Mouse (Mus musculus): ENCODE results near the gene Grik3. TPM values are rescaled to one million over a fixed set of nuclear protein-coding genes. Genes with fewer than 3 reads are reported as not detected.

The Grik3 gene
- total RNA-seq, 4 experiments from 2014 or later: 0.52 to 0.64 (median 0.60) TPM

GRCm38 (mm10) chr4:125492122-125492505 is 1.6 kb downstream of the Grik3 start:
- DNase-seq: no peak

GRCm38 (mm10) chr4:125492706-125493105 is 2.2 kb downstream of the Grik3 start:
- DNase-seq: no peak

- DNase-seq: no peak
These were observed 2.6 kb downstream of the Grik3 start for GRCm38 (mm10) chr4:125493124-125493523.

GRCm38 (mm10) chr4:125495477-125495876 is 5.0 kb downstream of the Grik3 start:
- DNase-seq: no peak

- DNase-seq: no peak
These were observed 6.5 kb downstream of the Grik3 start for GRCm38 (mm10) chr4:125497001-125497400.

- no peak for DNase-seq
These were observed 7.0 kb downstream of the Grik3 start for GRCm38 (mm10) chr4:125497471-125497870.

- no peak for DNase-seq
These were observed 8.4 kb downstream of the Grik3 start for GRCm38 (mm10) chr4:125498866-125499265.

- DNase-seq: no peak
These were observed 12.4 kb downstream of the Grik3 start for GRCm38 (mm10) chr4:125502861-125503260.

- DNase-seq: no peak
These were observed 21.9 kb downstream of the Grik3 start for GRCm38 (mm10) chr4:125512434-125512833.

- DNase-seq: no peak
These were observed 25.1 kb downstream of the Grik3 start for GRCm38 (mm10) chr4:125515646-125516045.

GRCm38 (mm10) chr4:125516612-125517011 is 26.1 kb downstream of the Grik3 start:
- DNase-seq: peak; percentile 26

GRCm38 (mm10) chr4:125518861-125519260 is 28.4 kb downstream of the Grik3 start:
- no peak for DNase-seq

GRCm38 (mm10) chr4:125522931-125523330 is 32.4 kb downstream of the Grik3 start:
- DNase-seq: no peak

- DNase-seq: no peak
These were observed 34.8 kb downstream of the Grik3 start for GRCm38 (mm10) chr4:125525266-125525665.

- no peak for DNase-seq
These were observed 35.9 kb downstream of the Grik3 start for GRCm38 (mm10) chr4:125526425-125526824.

- no peak for DNase-seq
These were observed 43.5 kb downstream of the Grik3 start for GRCm38 (mm10) chr4:125533965-125534364.

GRCm38 (mm10) chr4:125534449-125534848 is 43.9 kb downstream of the Grik3 start:
- DNase-seq: peak; percentile 83

GRCm38 (mm10) chr4:125534991-125535401 is 44.5 kb downstream of the Grik3 start:
- DNase-seq: no peak

- DNase-seq: no peak
These were observed 45.0 kb downstream of the Grik3 start for GRCm38 (mm10) chr4:125535465-125535864.

- DNase-seq: no peak
These were observed 45.5 kb downstream of the Grik3 start for GRCm38 (mm10) chr4:125535977-125536376.

GRCm38 (mm10) chr4:125538301-125538965 is 47.9 kb downstream of the Grik3 start:
- DNase-seq: peak; percentile 33

- no peak for DNase-seq
These were observed 49.1 kb downstream of the Grik3 start for GRCm38 (mm10) chr4:125539617-125540016.

GRCm38 (mm10) chr4:125543171-125543570 is 52.7 kb downstream of the Grik3 start:
- DNase-seq: no peak

GRCm38 (mm10) chr4:125544947-125545767 is 54.7 kb downstream of the Grik3 start:
- no peak for DNase-seq

Measured in adrenal gland, adult 8-10 months (tissue).